Mouse (Mus musculus): ENCODE data around the gene Btbd35f19. TPM values are rescaled to one million over a fixed set of nuclear protein-coding genes. Genes with fewer than 3 reads are reported as not detected.
"Not testable (repeated sequence)": the region's sequence is repeated elsewhere in the genome, so short reads cannot be mapped to it uniquely, and the experiment has no call there.

The Btbd35f19 gene
- not detected in 2 replicates for polyA plus RNA-seq (2016; fragmentation: Nextera tagmentation; extraction: Ambion mirVana)

- H3K27me3 ChIP-seq (ENCODE audit: poor library complexity, severe bottlenecking); H3K4me3 ChIP-seq; H3K9me3 ChIP-seq; H3K36me3 ChIP-seq (replicated peaks); H3K4me1 ChIP-seq; H3K27ac ChIP-seq; DNase-seq (ENCODE audit: extremely low spot score, low spot score): not testable (repeated sequence)
- no CpG with 5 or more reads among the region's 4 CpGs for WGBS
Measured at GRCm38 (mm10) chrX:31383818-31384217, at the start of gene Btbd35f19. Btbd35f19 (minus strand) TSS chrX:31383918.

DNA sequence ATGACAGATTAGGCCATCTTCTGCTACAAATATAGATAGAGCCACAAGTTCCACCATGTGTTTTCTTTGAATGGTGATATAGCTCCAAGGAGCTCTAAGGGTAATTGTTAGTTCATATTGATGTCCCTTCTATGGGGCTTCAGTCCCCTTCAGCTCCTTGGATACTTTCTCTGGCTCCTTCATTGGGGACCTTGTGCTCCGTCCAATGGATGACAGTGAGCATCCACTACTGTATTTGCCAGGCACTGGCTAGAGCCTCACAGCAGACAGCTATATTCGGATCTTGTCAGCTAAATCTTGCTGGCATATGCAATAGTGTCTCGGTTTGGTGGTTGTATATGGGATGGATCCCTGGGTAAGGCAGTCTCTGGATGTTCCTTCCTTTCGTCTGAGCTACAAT is 41.8 kb downstream of the Btbd35f19 start:
- H3K4me3 ChIP-seq; H3K4me1 ChIP-seq; H3K36me3 ChIP-seq (replicated peaks); H3K27me3 ChIP-seq (ENCODE audit: poor library complexity, severe bottlenecking); H3K27ac ChIP-seq; H3K9me3 ChIP-seq; DNase-seq (ENCODE audit: extremely low spot score, low spot score): not testable (repeated sequence)
- WGBS: 80% methylated on average over 2 of the region's 4 CpGs

- not testable (repeated sequence) for DNase-seq (ENCODE audit: extremely low spot score, low spot score); H3K4me1 ChIP-seq; H3K36me3 ChIP-seq (replicated peaks); H3K9me3 ChIP-seq; H3K4me3 ChIP-seq; H3K27ac ChIP-seq; H3K27me3 ChIP-seq (ENCODE audit: poor library complexity, severe bottlenecking)
- WGBS: no CpG with 5 or more reads among the region's 4 CpGs
Measured at GRCm38 (mm10) chrX:31336154-31336553, 47.6 kb downstream of the Btbd35f19 start, which contains the start of gene Btbd35f26. Btbd35f26 (plus strand) TSS chrX:31336454.

Other genes starting within 250 kb of the Btbd35f19 start
- not detected in 2 replicates for gene Spin2f, start 130.0 kb downstream of the Btbd35f19 start, polyA plus RNA-seq (2016; fragmentation: Nextera tagmentation; extraction: Ambion mirVana)
- gene Btbd35f26, start 47.5 kb downstream of the Btbd35f19 start, polyA plus RNA-seq (2016; fragmentation: Nextera tagmentation; extraction: Ambion mirVana): not detected in 2 replicates
- not detected in 2 replicates for gene Gm21883, start 190.4 kb upstream of the Btbd35f19 start, polyA plus RNA-seq (2016; fragmentation: Nextera tagmentation; extraction: Ambion mirVana)
- not detected in 2 replicates for gene Spin2e, start 235.0 kb upstream of the Btbd35f19 start, polyA plus RNA-seq (2016; fragmentation: Nextera tagmentation; extraction: Ambion mirVana)

All from forebrain, embryonic 10.5 days (tissue).